Mouse (Mus musculus) c-Kit-positive CD71-negative TER-119-negative erythroid progenitor cells, embryonic 14.5 days (primary cell): ENCODE results near the gene Grb10.
A peak's percentile ranks its signal among the peaks of the same experiment; 100 is the strongest.

Experiments
- DNase-seq: peaks from one replicate; pipeline ENCODE4 v3.0.0-alpha.2; 2013; ENCODE audit warnings: low read depth

Gene Grb10

DNA sequence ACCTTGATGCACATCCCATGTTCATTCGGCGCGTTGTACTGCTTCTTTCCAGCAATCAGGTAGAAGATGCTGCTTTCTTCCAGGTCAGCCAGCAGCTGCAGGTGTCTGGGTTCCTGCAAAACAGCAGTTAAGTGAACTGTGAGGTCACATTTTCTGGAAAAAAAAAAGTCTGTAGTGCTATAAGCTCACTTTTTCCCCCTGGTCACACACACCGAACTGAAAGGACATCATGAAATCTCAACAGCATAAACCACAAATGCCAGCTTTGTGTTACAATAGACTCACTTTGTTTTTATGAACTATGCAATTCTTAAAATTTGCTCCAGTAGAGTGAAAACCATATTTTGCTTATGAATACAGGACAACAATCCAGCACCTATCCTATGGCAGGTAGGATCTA is 93.7 kb downstream of the Grb10 start:
- DNase-seq, result no peak

DNA sequence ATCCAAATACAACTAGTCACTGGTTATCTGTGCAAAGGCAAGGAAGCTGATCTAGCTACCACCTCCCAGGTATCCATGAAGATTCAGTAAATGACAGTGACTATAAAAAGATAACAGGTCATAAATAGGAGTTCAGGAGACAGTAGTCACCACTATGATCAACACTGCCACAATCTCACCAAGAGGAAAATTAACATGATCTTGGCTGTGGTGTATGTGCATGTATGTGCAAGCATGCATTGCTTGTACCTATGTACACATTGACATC is 94.5 kb downstream of the Grb10 start:
- DNase-seq, result no peak

DNA sequence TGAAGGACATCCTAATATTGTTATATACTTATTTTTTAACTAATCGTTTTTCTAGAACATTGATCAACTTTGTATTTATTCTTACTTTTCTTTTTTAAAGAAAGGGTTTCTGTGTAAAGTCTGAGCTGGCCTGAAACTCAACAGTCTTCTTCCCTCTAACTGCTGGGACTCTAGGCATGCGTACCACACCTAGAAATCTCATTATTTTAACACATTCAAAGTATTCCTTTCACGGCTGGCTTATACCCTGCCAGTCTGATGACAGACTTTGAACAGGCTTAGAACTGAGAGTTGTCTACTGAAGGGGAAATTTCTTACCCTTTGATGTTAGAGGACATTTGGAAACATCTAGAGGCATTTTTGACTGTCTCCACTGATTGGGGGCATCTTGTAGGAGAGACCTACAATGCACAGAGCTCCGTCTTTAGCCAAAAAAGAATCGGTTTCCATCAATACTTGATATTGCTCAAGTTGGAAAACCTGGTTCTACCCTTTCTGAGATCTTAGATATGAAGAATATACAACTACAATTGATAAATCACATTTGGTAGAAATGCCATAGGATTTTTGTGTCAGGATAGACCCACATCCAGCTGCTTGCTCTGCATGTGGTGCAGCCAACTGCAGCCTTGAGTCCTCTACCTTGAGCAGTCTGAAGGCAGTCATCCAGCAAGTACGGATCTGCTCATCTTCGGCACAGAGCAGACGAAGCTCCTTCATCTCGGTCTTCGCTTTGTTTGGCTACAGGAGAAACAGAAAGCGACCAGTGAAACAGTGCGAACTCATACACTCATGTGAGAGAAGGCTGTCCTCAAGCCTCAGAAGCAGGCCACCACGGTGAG is 95.0 kb downstream of the Grb10 start:
- no peak for DNase-seq

DNA sequence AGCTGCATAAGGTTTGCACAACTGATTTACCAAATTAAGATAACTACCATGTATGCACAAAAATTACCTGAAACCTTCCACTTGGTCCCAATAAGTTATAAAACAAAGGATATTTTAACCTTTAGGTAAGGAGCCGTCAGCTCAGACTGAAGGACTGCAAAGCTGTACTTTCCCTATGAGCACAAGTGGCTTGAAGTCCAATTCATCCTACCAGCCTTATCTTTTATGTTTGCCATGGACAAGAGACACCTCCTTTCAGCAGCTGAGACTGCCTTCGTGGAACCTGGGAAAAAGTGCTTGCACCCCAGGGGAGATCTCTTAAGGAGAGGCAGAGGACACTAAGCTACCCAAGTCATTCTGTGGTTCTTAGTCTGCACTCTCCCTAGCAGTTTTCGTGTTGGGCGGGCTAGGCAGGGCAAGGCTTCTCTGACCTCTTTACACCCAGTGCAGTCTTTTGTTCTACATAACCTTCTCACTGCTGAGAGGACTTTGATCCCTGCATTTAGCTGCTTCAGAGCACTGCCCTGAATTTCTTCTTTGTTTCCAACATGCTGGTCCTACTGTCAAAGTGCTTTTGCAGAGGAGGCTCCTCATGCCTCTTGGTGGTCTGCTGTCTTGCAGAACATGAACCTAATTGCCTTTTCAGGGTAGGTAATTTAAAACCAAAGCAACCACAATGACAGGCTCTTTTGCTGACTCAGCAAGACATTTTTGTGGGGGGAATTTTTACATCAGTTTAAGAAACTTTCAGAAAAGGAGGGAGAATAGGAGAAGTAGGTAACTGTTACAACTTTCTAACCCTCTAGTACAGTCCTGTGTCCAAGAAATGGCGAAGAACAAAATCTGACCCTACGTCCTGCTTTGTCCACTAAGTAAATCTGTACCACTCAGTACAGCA is 95.9 kb downstream of the Grb10 start:
- no peak for DNase-seq

DNA sequence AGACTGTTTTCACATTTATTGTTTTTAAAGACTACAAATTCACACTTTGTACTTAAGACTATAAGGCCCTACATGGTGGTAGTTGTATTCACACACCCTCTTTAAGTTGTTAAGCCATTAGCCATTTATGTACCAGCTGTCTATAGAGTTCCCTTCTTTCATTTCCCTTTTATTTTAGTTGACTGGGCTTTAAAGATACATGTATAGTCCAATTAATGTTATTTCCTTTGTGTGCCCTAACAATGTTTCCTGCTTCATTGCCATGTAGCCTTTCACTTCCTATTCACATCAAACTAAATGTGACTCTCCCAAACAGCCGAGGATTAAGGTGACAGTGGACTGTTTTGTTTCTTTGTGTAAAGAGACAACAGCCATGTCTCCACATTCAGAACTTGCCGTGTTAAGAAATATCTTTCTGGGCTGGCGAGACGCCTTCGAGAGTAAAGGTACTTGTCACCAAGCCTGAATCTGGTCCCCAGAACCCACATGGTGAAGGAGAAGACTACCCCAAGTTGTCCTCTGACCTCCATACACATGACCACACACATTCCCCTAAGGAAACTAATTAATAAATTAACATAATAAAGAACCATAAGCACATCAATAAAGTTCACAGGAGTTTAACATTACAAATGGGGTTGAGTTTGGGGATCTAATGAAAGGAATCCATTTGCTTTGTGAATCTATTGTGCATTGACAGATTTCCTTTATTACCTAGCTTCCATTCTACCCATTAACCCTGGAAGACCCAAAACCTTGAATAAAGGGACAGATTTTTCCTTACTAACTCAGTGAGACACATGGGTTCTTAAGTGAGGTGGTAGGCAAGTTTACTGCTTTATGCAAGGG is 97.4 kb downstream of the Grb10 start:
- DNase-seq, result no peak

DNA sequence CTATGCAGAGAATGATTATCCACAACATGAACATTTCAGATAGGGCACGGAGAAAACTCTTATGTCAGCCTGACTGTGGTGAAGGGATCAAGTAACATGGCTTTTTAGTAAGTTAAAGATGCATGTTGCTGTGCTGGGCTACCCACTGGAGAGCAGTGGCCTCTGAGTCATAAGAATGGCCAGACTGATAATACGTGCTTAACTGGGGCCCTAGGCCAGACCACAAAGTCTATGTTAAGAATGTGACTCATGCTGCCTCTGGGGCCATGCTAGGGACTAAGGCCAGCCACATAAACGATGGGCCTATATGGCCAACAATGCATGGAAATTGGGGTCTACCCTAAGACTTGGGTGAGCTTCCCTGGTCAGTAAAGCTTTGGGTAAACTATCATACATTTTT is 98.9 kb downstream of the Grb10 start:
- DNase-seq, result peak; percentile 52

DNA sequence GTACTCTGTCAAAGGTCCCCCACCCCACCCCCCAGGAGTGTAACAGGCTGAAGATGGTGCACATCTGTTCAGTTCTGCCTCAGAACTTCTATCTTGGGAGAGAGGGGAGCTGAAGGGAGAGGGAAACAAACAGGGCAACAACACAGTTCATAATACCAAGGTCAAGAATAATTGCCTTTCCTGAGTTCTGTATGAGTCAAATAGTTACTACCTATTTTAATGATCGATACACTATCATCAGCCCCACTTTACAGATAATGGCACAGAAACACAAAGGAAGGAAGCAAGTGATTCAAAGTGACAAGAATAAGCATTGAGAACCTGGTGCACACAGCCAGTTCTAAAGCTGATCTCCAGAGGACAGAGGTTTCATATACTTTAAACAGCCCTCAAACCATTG is 99.9 kb downstream of the Grb10 start:
- no peak for DNase-seq

DNA sequence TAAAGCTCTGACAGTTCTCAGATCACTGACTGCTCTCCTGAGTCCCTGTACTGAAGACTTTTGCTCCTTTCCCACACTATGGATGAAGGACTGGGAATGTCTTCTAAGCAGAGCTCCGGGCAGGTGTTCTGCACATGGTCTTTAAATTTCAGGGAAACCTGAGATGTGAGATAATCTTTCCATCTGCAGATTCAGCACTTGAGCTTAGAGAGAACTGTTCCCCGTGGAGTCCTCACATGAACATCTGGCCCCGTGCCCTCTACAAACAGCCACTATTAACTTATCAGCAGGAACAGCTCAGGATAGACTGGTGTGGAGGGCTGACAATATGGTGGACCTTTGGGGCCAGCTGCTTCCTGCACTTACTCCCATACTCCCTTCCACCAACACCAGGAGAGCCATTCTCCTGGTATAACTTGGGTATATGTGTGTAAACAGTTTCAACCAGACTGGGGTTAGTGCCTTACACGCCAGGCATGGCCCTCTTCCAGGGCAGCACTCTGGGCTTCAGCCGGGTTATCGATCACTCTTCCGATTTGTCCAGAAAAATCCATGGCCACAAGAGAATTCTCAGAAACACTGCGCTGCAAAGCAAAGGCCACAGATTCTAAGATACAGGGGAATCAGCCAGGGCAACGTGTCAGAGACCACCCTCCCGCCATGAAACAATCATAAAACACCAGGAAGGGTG is 101.0 kb downstream of the Grb10 start:
- DNase-seq, result no peak

DNA sequence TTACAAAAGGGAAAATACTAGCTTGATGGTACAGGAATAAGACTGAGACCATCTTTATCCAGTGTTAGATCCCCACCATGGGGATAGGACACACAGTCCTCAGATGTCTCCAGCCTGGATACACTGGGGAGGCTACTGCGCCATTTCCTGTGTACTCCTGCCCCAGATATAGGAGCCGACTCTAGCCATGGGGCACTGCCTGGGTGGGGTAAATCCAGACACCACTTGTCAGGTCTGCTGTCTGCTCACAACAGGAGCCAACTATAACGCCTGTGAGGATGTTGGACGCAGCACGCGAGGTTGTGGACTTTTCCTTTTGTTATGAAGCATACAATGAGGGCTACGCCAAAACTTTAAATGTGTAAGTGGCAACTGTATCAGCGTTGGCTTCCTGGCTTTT is 103.7 kb downstream of the Grb10 start:
- DNase-seq, result no peak

DNA sequence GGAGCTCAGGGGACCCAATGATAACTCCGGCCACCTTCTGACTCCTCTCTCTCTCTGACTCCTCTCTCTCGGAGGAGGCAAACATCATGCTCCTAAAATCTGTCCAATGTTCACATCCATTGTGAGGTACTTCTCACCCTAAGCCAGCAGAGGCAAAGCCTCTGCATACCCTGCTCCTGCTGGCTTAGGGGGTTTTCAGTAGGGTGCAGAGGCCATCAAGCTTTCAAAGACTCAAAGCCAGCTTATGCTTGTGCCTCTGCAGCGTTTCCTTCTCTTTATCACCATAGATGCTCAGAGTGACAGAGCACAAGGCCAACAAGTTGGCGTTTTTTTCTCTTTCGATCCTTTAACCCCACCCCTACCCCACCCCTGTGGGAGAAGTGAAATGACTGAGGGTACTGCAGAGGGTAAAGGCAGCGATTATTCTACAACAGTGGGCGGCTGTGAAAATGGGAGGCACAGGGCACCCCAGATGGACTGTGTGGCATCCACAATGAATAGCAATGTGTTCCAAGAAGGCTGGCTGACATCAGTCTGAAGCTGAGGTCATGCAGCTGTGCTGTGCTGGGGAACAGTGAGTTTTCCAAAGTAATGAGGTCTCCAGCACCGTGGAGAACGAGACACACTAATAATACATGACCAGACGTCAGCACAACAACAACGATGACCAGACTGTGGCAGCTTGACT is 106.2 kb downstream of the Grb10 start:
- no peak for DNase-seq

DNA sequence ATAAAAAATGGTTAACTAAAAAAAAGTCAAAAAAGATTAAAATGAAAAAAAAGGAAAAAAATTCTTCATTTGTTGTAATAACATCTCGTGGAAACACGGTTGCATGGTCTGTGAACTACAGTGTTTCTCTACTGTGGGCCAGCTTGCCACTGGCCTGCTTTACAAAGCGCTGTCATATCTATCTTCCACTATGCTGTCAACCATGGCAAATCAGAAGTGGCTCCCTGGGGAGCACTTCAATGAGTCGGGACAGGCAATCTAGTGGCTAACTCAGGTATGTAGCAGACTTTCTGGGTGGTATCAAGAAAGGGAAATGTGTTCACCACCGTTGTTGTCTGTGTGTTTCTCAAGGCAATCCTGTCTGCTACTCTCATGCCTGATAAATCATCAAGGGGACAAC is 106.8 kb downstream of the Grb10 start:
- no peak for DNase-seq

DNA sequence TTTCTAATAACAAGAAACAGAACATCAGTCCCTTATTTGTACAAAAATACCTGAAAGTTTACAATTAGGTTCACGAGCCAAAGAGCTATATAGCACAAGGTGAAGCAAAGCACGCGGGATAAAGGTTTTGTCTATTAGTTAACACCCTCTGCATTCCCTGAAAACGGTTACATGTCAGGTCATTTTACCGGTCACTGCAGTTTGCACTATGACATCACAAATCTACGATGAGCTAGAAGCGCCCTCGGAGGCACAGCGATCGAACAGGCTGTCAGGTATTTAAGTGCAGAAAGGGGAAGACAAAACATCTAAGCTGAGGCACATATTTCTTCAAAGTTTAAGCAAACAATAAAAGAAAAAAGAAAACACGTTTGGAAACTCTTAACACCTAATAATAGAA is 108.0 kb downstream of the Grb10 start:
- no peak for DNase-seq

DNA sequence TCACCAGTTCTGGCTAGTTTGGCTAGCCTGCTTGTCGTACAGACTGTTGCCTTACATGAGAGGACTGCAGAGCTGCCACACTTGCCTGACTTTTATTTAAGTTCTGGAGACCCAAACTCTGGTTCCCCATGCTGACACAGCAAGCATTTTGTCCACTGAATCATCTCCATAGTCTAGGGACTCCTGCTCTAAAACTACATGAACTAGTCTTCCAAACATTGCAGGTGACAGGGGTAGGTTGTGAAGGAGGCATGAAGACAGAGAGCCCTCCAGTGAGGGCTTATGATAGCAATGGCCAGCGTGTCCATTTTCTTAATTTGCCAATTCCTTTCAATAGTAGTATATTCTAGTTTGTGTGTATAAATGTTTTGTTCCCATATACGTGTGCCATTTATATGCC is 109.4 kb downstream of the Grb10 start:
- no peak for DNase-seq

DNA sequence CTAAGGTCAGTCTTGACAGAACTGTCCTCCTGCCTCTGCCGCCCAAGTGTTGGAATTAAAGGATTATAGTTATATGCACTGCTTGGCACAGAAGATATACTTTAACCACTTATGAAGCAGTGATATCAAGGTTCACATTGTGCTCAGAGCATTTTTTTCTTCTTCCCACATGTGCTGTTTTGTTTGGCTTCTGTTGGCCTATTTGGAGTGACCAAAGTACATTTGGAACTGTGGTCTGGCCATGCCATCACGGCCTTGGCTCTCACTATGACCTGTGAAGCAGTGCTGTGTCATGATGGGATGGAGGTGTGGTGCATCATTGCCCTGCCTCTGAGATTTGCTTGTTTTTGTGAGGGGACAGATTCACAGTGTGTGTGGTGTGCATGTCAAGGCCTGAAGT is 109.9 kb downstream of the Grb10 start:
- DNase-seq, result no peak

DNA sequence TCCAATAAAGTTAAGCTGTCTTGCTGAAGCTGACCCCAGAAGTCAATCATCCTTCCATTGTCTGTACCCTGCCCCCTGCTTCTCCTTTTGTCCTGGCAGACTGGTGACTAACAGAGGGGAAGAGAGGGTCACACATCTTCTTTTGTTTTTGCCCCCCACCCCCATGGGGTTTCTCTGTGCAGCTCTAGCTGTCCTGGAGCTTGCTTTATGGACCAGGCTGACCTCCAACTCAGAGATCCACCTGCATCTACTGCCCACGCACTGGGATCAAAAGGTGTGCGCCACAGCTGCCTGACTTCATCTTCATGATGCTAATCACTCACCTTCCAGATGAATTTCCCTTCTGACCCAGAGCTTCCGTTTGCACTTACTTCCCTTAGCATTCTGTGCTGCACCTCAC is 114.6 kb downstream of the Grb10 start:
- DNase-seq, result no peak

DNA sequence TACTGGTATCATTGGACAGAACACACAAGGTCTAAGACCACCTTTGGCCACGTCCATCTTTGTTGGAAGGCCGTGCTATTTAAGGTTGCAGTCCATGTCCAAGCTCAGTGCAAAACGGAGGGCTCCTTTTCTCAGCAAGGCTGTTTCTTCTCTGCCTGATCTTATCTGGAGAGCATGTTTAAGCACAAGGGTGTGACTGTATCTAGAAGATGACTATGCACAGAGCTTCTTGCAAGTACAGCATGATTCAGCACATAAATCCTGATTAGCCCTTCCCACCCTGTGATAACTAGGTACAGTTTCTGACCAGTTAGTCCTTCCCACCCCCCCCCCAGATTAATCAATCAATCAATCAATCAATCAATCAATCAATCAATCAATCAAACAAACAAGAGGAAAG is 115.1 kb downstream of the Grb10 start:
- DNase-seq, result no peak

DNA sequence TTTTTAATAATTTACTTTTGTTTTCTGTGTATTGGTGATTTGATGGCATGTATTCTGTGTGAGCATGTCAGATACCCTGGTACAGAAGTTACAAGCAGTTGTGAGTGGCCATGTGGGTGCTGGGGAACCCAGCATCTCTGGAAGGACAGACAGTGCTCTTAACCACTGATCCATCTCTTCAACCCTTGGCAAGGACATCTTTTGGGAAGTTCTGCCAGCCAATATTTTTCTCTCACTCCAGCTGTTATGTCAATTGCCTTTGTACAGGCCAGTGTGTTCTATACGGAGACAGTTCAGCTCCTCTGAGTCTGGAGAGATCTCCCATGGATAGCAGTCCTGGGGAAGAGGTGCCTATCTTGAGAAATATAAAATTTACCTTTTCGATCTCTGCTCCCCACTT is 116.4 kb downstream of the Grb10 start:
- no peak for DNase-seq

DNA sequence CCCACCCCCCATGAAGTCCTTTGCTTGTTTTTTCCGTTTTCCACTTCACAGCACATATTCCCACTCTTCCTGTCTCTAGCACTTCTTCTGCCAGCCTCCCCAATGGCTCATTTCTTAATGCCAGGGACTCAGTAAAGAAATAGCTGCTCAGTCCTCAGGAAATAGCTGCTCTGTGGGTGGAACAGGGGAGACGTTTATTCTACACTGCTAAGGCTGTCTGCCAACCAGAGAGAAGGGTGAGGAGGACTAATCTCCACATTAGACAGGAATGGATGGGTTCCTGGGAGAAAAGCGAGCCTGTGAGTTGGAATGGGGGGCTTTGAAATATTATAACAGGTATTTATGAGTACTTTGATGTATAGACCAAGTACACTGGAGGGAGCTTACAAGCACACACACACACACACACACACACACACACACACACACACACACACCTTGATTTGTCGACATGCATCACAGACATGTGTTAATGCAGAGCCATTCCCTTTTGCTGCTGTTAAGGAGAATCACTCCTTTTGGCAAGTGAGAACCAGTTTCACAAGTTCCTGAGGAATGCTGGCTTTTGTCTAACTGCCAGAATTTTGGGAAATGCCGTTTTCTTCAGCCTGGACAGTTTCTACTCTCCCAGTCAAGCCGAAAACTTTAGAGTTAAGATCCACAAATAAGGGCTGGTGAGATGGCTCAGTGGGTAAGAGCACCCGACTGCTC is 130.6 kb downstream of the Grb10 start:
- DNase-seq, result no peak

DNA sequence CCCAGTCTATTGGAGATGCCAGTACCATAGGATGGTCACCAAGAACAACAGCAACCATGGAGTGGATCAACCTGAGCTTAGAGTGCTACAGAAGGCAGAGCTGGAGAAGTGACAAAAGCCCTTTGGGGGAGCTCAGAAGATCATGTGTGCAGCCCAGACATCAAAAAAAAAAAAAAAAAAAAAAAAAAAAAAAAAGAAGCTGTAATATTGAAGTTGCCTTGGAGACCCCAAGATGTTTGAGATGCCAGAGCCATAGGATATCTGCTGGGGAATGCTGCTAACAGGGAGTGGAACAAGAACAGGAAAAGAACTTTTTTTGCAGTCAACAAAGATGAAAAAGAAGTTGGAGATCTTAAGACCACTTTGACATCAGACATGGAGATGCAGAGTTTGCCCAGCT is 133.0 kb downstream of the Grb10 start:
- DNase-seq, result no peak

DNA sequence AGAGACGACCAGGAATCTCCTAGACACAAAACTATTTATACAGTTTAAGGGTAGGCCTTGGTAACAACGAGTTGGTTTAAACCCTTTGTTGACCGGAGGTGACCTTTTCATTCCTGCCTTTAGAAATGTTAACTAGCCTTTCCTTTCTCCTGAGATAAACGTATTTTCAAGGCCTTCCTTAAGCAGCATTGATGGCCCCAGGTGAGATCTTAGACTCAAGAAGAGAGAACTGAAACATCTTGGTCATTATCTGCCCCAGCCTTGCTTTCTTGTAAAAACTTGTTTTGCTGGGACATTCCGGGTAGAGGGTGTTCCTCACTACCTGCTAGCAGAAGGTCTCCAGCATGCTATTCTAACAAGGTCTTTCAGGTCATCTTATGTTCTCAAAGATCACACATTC is 133.5 kb downstream of the Grb10 start:
- DNase-seq, result no peak

DNA sequence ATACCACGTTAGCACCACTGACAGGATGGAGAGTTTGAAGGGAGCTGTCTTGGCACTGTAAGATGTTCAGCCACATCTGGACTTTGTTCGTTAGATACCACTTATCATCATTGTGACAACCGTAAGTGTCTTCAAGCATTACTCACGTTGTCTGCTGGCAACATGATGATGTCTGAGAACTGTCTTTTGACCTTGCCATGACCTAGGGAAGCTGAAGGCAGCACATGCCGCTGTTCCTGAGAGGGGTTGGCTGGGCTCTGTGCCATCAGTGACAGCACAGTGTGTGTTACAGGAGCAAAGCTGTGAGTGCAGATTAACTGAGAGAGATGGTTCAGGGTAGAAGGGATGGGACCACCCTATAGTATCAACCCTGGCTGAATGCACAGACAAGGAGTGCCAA is 137.0 kb downstream of the Grb10 start:
- DNase-seq, result no peak
